In genomic region chr6:145893366-145894021, GRCm38 (mm10) we compare ENCODE assay signal across 25 mouse cellular contexts. TPM values are rescaled to one million over a fixed set of nuclear protein-coding genes. Genes with fewer than 3 reads are reported as not detected.
DNase-seq lines count a peak whose midpoint lies in the region; ATAC-seq and TF ChIP-seq lines count a peak whose summit lies in the region.
"Had no signal": no experiment of that assay in that cellular context is flagged by ENCODE, and none has a peak within 500 bp of the region (broad histone marks: within the 10 kb centered on the region; RNA-seq: fewer than 3 reads in every experiment).

No protein-coding gene starts in this region.

- no peaks in the 10 kb centered on the region for H3K9me3 ChIP-seq in liver, postnatal 0 days (ENCODE audit: low read length)
- H3K9me3 ChIP-seq in liver, embryonic 11.5 days (ENCODE audit: control insufficient read depth, low read length), result no peaks in the 10 kb centered on the region
- H3K9me3 ChIP-seq: embryonic facial prominence, embryonic 15.5 days; intestine, embryonic 15.5 days; kidney, embryonic 15.5 days; limb, embryonic 13.5 days; midbrain, embryonic 12.5 days; neural tube, embryonic 13.5 days had no signal

- TF ChIP-seq EP300 in liver, postnatal 0 days (IDR thresholded peaks at IDR 0.05; ENCODE audit: low read depth), result no peak

- 55% methylated on average over 13 of the region's 13 CpGs for WGBS in liver, postnatal 0 days (ENCODE audit: insufficient replicate concordance)
- WGBS in liver, embryonic 11.5 days, result 78% methylated on average over 13 of the region's 13 CpGs
- 40% methylated on average over 13 of the region's 13 CpGs for WGBS in bone marrow, adult 2 months
- 81% methylated on average over 13 of the region's 13 CpGs for WGBS in kidney, adult 2 months

- no peaks in the 10 kb centered on the region for H3K27me3 ChIP-seq in liver, postnatal 0 days (ENCODE audit: insufficient read depth, low read length)
- no peaks in the 10 kb centered on the region for H3K27me3 ChIP-seq in liver, embryonic 11.5 days (replicated peaks; ENCODE audit: control insufficient read depth, insufficient read depth, low read length)
- no peaks in the 10 kb centered on the region for H3K27me3 ChIP-seq in kidney, adult 2 months (replicated peaks; ENCODE audit: control insufficient read depth, insufficient read depth, low read length)
- H3K27me3 ChIP-seq: embryonic facial prominence, embryonic 15.5 days; intestine, embryonic 15.5 days; kidney, embryonic 15.5 days; limb, embryonic 13.5 days; midbrain, embryonic 12.5 days; neural tube, embryonic 13.5 days; Patski had no signal

- 0 out of 2 replicates have a peak overlapping the region, but pooled peaks have one; percentile 48 for H3K27ac ChIP-seq in liver, postnatal 0 days (ENCODE audit: low read depth)
- no peak overlapping the region for H3K27ac ChIP-seq in liver, embryonic 11.5 days (ENCODE audit: low read depth, low read length)
- peak overlapping the region; percentile 85 for H3K27ac ChIP-seq in bone marrow, adult 2 months (ENCODE audit: control insufficient read depth, insufficient read depth, low read depth, low read length, poor library complexity)
- no peak overlapping the region for H3K27ac ChIP-seq in kidney, adult 2 months (ENCODE audit: insufficient read depth, low read depth, low read length)
- H3K27ac ChIP-seq: embryonic facial prominence, embryonic 15.5 days; hindbrain, embryonic 14.5 days; intestine, embryonic 15.5 days; kidney, embryonic 15.5 days; limb, embryonic 13.5 days; liver, embryonic 14.5 days; midbrain, embryonic 12.5 days; neural tube, embryonic 13.5 days; stomach, postnatal 0 days had no signal

- no peak overlapping the region for H3K4me2 ChIP-seq in liver, postnatal 0 days (ENCODE audit: low read depth, low read length)
- H3K4me2 ChIP-seq in liver, embryonic 11.5 days, result no peak overlapping the region
- H3K4me2 ChIP-seq: embryonic facial prominence, embryonic 15.5 days; heart, embryonic 11.5 days; hindbrain, embryonic 14.5 days; intestine, embryonic 15.5 days; kidney, embryonic 15.5 days; limb, embryonic 13.5 days; midbrain, embryonic 12.5 days; neural tube, embryonic 13.5 days had no signal

- no peak for TF ChIP-seq POLR2A in bone marrow, adult 2 months (IDR thresholded peaks at IDR 0.05; ENCODE audit: borderline replicate concordance, control insufficient read depth, low read depth, low read length)
- TF ChIP-seq POLR2A in kidney, adult 2 months (IDR thresholded peaks at IDR 0.05; ENCODE audit: low read depth, low read length), result no peak

- TF ChIP-seq CTCF in liver, postnatal 0 days (IDR thresholded peaks at IDR 0.05; ENCODE audit: low read depth), result no peak
- TF ChIP-seq CTCF in bone marrow, adult 2 months (IDR thresholded peaks at IDR 0.05; ENCODE audit: control insufficient read depth, insufficient read depth, low read length), result no peak
- no peak for TF ChIP-seq CTCF in kidney, adult 2 months (conservative IDR thresholded peaks at IDR 0.05; ENCODE audit: insufficient read depth, insufficient read length, low read depth, low read length)

- no peaks in the 10 kb centered on the region for H3K4me1 ChIP-seq in liver, postnatal 0 days (ENCODE audit: insufficient read depth)
- 0 out of 2 replicates have a peak, but pooled peaks cover 2% of the 10 kb centered on the region for H3K4me1 ChIP-seq in liver, embryonic 11.5 days (replicated peaks; ENCODE audit: control insufficient read depth, insufficient read depth, low read length)
- peaks cover 4% of the 10 kb centered on the region for H3K4me1 ChIP-seq in bone marrow, adult 2 months (ENCODE audit: control insufficient read depth, insufficient read depth, low read length)
- H3K4me1 ChIP-seq in kidney, adult 2 months (ENCODE audit: control insufficient read depth, insufficient read depth, low read length), result no peaks in the 10 kb centered on the region
- H3K4me1 ChIP-seq: intestine, embryonic 15.5 days; kidney, embryonic 15.5 days; midbrain, embryonic 12.5 days; neural tube, embryonic 13.5 days had no signal

- H3K4me3 ChIP-seq in liver, postnatal 0 days (ENCODE audit: low read depth, low read length), result no peak overlapping the region
- H3K4me3 ChIP-seq in liver, embryonic 11.5 days (ENCODE audit: low read depth, low read length), result no peak overlapping the region
- H3K4me3 ChIP-seq in bone marrow, adult 2 months (replicated peaks; ENCODE audit: control insufficient read depth, low read depth, low read length), result no peak overlapping the region
- H3K4me3 ChIP-seq in kidney, adult 2 months (ENCODE audit: insufficient read depth, low read depth, low read length), result no peak overlapping the region
- H3K4me3 ChIP-seq: embryonic facial prominence, embryonic 15.5 days; intestine, embryonic 15.5 days; kidney, embryonic 15.5 days; limb, embryonic 13.5 days; midbrain, embryonic 12.5 days; neural tube, embryonic 13.5 days had no signal

- no peaks in the 10 kb centered on the region for H3K36me3 ChIP-seq in liver, postnatal 0 days (replicated peaks; ENCODE audit: insufficient read depth, low read length)
- H3K36me3 ChIP-seq in liver, embryonic 11.5 days (ENCODE audit: control insufficient read depth, insufficient read depth, low read length), result no peaks in the 10 kb centered on the region
- H3K36me3 ChIP-seq in kidney, adult 2 months (ENCODE audit: control insufficient read depth, insufficient read depth, low read length), result no peaks in the 10 kb centered on the region
- H3K36me3 ChIP-seq: embryonic facial prominence, embryonic 15.5 days; intestine, embryonic 15.5 days; kidney, embryonic 15.5 days; limb, embryonic 13.5 days; midbrain, embryonic 12.5 days; neural tube, embryonic 13.5 days had no signal

- H3K9ac ChIP-seq in liver, postnatal 0 days (replicated peaks), result no peak overlapping the region
- no peak overlapping the region for H3K9ac ChIP-seq in liver, embryonic 11.5 days (ENCODE audit: low read depth, low read length)
- H3K9ac ChIP-seq: embryonic facial prominence, embryonic 15.5 days; forebrain, postnatal 0 days; hindbrain, embryonic 14.5 days; intestine, embryonic 15.5 days; kidney, embryonic 15.5 days; limb, embryonic 13.5 days; liver, embryonic 14.5 days; midbrain, embryonic 12.5 days; neural tube, embryonic 13.5 days had no signal

- DNase-seq in liver, postnatal 0 days, result peak; percentile 34
- DNase-seq in liver, embryonic 11.5 days (ENCODE audit: low spot score), result no peak
- DNase-seq in spleen, postnatal 14 days (ENCODE audit: low spot score in 2 of 2), result peak; percentile 20 to 47
- DNase-seq in kidney, adult 2 months, result no peak
- no peak for DNase-seq in cerebellum, adult 11-12 months
- no peak for DNase-seq in kidney, adult 9 months
- DNase-seq: adrenal gland, adult 8-10 months; cerebellum, adult 11 months; cerebellum, postnatal 25 days; forebrain, postnatal 0 days; heart, postnatal 10 days; lung, postnatal 10 days had no signal

- peak; percentile 43; the same call in 1 of the 2 replicates for ATAC-seq in liver, postnatal 0 days
- no peak for ATAC-seq in liver, embryonic 11.5 days (replicated peaks; ENCODE audit: low FRiP score)
- peak; percentile 73 for ATAC-seq in neutrophil, adult 5-6 weeks (ENCODE audit: extremely low read depth, insufficient number of reproducible peaks, low FRiP score, poor library complexity, severe bottlenecking)
- ATAC-seq: forebrain, postnatal 0 days; intestine, embryonic 15.5 days; Patski had no signal

RNA-seq across cellular contexts. Expression of gene Bhlhe41, which starts 28.1 kb away (rescaled TPM):
- 0.22 and 0.24 TPM in 2 replicates for polyA plus RNA-seq in liver, postnatal 0 days (2015; fragmentation: Nextera tagmentation; extraction: Ambion mirVana)
- 0.34 and 0.45 TPM in 2 replicates for polyA plus RNA-seq in liver, embryonic 11.5 days (2014; fragmentation: Nextera tagmentation; extraction: Ambion mirVana)
- 2.2 and 4.9 TPM in 2 replicates for polyA plus RNA-seq in bone marrow, adult 2 months (2011; ENCODE audit: insufficient read depth, insufficient read length, low replicate concordance, missing spikeins)
- 1.7 and 2.2 TPM in 2 replicates for total RNA-seq in neutrophil, adult 5-6 weeks (2017)
- polyA plus RNA-seq in kidney, adult 2 months (2012; rRNA removed), result 1.8 TPM in 2 replicates

RNA-seq across cellular contexts. Expression of gene Sspn, which starts 37.9 kb away (rescaled TPM):
- 0.51 and 0.60 TPM in 2 replicates for polyA plus RNA-seq in liver, postnatal 0 days (2015; fragmentation: Nextera tagmentation; extraction: Ambion mirVana)
- polyA plus RNA-seq in liver, embryonic 11.5 days (2014; fragmentation: Nextera tagmentation; extraction: Ambion mirVana), result 2.2 TPM in 2 replicates
- polyA plus RNA-seq in bone marrow, adult 2 months (2011; ENCODE audit: insufficient read depth, insufficient read length, low replicate concordance, missing spikeins), result 1.1 and 2.0 TPM in 2 replicates
- total RNA-seq in neutrophil, adult 5-6 weeks (2017), result 1.2 and 1.4 TPM in 2 replicates
- polyA plus RNA-seq in kidney, adult 2 months (2012; rRNA removed), result 2.4 and 2.9 TPM in 2 replicates

Comparison
In these comparisons a context has a peak if more than half of its experiments do, and no peak if none do; other contexts are left out.
1. DNase-seq: peak in liver, postnatal 0 days (single experiment) and spleen, postnatal 14 days (2 of 2); none in liver, embryonic 11.5 days (single experiment), kidney, adult 2 months (single experiment), cerebellum, adult 11-12 months (single experiment) and kidney, adult 9 months (single experiment).
2. H3K27ac ChIP-seq: peak in liver, postnatal 0 days (single experiment) and bone marrow, adult 2 months (single experiment); none in liver, embryonic 11.5 days (single experiment) and kidney, adult 2 months (single experiment).